Mouse (Mus musculus) olfactory bulb, adult 2 months (tissue): ENCODE data around the gene Ogfod3.

Experiments
- CTCF ChIP-seq: fragments of 200-500 bp; IDR thresholded peaks from 2 replicates; pipeline ENCODE4 v1.5.1; 2012; ENCODE audit warnings: low read depth, mild to moderate bottlenecking, low read length, moderate library complexity; ENCODE audit not compliant: insufficient read depth
- POLR2A ChIP-seq: fragments of 200-500 bp; IDR thresholded peaks from 2 replicates; pipeline ENCODE4 v1.6.1; 2012; ENCODE audit warnings: mild to moderate bottlenecking, low read depth, low read length, moderate library complexity; ENCODE audit not compliant: insufficient read depth

DNA sequence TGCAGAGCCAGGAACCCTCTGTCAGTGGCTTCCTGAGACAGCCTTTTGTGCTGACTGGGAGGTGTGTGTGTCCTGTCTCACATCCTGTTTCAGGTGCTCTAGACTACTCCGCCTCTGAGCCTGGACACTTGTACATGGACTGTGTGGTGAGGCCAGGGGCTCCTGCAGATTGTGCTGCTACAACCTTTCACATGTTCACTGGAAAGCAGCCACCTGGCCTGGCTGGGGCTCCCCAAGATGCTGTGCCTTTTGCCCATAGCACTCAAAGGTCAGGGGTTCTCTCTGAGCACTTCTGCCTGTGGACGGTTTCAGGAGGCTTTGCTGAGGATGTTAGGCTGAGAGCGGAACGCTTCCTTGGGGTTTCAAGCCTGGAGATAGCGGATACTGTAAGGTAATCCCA is 16.3 kb upstream of the Ogfod3 start:
- TF ChIP-seq POLR2A, result no peak
- TF ChIP-seq CTCF, result no peak
